Mouse (Mus musculus) left cerebral cortex, postnatal 36 days (tissue): ENCODE measurements at regions not wholly inside any gene's neighbourhood (a gene's known extent, or its start where the extent isn't known, plus 50 kb on each side); places are given as distances from the start of the nearest gene placed in this dataset.

Source experiments
- DNase-seq, 2 experiments: peaks; one replicate each; pipeline ENCODE4 v3.0.0; 2021 to 2022; ENCODE audit warnings: low spot score in 2 of 2, mixed read lengths in 1 of 2
- intact Hi-C: fragments of 180-260 bp; cut with DNase I; formaldehyde crosslinking; loops from one replicate; pipeline ENCODE4 v1.15.1; 2025

- intact Hi-C loops: no loop called here
- DNase-seq: no peak
Observed at GRCm38 (mm10) chr14:97170841-97171240, 651.9 kb upstream of the Klhl1 start.

DNA sequence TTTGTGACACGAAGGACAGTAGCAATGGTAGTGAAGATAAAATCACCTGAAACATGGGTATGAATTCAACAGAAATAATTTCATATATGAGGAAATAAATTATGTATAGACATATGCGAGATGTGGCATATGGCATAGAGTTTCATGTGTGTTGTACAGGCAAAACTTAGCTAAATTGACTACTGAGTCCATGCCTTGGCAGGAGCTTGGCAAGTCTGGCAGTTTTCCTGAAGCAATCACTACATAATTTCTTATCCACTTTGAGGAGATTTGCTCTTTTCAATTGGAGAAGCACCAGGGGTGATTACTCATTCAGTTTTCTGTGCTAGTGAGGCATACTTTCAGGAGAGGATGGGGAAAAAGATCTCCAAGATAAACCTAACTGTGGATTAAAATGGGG, 646.9 kb upstream of the Klhl1 start:
- intact Hi-C loops: no loop called here
- no peak for DNase-seq

GRCm38 (mm10) chr14:97148997-97149653, 630.2 kb upstream of the Klhl1 start:
- DNase-seq: no peak
- intact Hi-C loops: no loop called here

GRCm38 (mm10) chr14:97115918-97116635, 597.2 kb upstream of the Klhl1 start:
- intact Hi-C loops: no loop called here
- no peak for DNase-seq

GRCm38 (mm10) chr14:97101090-97101675, 582.3 kb upstream of the Klhl1 start:
- intact Hi-C loops: no loop called here
- no peak for DNase-seq

DNA sequence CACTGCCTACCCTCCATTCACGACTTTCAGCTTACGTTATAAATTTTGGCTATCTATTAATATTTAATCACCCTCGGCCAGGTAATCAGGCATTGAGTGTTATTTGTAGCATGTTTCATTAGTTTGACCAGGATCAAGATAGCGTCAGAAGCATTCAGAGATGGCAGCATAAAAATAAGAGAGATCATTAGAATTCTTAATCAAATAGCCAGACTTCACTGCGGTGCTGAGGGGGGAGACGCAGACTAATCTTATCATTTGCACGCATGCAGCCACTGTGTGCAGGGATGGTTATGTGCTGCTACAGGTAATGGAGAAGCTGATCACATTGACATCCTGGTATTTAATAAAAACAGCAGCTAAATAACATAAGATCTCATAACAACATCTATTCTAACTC, 574.5 kb upstream of the Klhl1 start:
- DNase-seq: no peak

GRCm38 (mm10) chr14:97088863-97089262, 570.0 kb upstream of the Klhl1 start:
- intact Hi-C loops: no loop called here
- no peak for DNase-seq

More for the DNA sequence above, 574.5 kb upstream of the Klhl1 start:
- intact Hi-C loops: no loop called here

DNA sequence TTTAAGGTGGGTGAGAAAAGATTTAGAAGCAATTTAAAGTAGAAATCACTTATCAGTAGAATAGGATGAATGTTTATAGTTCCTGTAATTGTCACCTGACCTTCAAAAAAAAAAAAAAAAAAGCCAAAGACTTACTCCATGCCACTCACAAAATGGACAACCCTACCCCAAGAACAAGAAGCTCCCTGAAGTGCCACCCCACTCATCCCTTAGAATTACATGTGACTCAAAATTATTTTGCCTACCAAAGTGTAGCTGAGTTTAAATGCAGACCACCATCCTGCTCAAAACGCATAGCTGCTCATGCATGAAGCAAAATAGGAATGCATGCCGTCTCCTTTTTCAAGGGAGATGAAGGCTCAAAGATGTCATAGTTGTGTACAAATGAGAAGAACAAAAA, 568.4 kb upstream of the Klhl1 start:
- no peak for DNase-seq
- intact Hi-C loops: no loop called here

GRCm38 (mm10) chr14:97086363-97087309, 567.7 kb upstream of the Klhl1 start:
- intact Hi-C loops: no loop called here
- no peak for DNase-seq

DNA sequence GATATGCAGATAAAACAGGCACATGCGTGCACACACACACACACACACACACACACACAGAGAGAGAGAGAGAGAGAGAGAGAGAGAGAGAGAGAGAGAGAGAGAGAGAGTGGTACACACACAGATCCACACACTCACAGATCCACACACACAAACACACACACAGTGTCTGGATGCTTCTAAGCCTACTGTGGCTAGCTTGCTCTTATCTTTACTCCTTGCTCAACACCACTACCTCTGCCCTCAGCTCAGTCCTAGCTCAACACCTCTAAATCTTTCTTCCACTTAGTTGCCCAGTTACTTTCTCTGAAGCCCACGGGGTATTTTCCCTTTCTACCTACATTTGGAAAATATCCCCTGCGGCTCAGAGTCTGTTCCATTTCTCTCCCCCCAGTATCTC, 555.9 kb upstream of the Klhl1 start:
- intact Hi-C loops: no loop called here
- no peak for DNase-seq

DNA sequence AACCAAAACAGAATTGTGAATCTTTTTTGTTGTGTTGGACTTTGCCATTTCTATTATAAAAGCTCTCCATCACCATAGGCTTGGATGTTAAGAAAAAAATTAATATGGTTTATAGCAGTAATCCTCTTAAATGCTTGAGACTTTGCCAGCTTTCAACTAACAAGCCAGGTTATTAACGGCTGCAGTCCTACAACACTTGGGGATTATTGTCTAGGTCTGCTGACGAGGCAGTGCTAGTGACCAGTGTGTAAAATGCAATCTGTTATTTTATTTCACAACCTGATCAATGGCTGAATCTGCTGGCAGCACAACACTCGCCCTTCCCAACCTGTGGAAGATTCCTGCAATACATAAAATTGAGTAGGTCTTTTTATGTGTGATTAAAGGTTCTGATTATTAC, 549.9 kb upstream of the Klhl1 start:
- intact Hi-C loops: no loop called here
- DNase-seq: no peak

- intact Hi-C loops: no loop called here
- no peak for DNase-seq
Observed at GRCm38 (mm10) chr14:97068313-97068712, 549.4 kb upstream of the Klhl1 start.

- no peak for DNase-seq
- intact Hi-C loops: no loop called here
Observed at GRCm38 (mm10) chr14:97045321-97045720, 526.4 kb upstream of the Klhl1 start.

GRCm38 (mm10) chr14:97039850-97040249, 520.9 kb upstream of the Klhl1 start:
- intact Hi-C loops: no loop called here
- DNase-seq: no peak

- intact Hi-C loops: no loop called here
- no peak for DNase-seq
Observed at GRCm38 (mm10) chr14:97028528-97028927, 509.6 kb upstream of the Klhl1 start.

GRCm38 (mm10) chr14:97006294-97006693, 487.4 kb upstream of the Klhl1 start:
- intact Hi-C loops: no loop called here
- DNase-seq: no peak

DNA sequence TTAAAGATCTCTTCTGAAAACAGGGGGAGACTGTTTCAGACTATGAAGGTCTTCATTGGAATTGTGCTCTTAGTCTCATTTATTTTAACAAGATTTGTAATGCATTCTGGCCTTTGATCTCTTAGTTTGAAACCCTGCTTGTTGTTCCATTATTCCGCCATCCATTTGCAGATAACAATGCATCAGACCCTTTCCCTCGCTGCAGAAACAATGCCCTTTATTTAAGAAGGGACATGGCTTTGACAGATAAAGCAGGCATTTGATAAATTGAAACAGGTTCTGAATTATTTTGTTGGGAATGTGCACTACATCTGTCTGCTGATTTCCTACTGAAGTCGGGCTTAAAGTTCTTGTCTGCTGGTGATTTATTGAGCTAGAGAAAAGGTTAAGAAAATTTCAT, 476.2 kb upstream of the Klhl1 start:
- DNase-seq: no peak
- intact Hi-C loops: no loop called here

GRCm38 (mm10) chr14:96990542-96991162, 471.8 kb upstream of the Klhl1 start:
- intact Hi-C loops: no loop called here

GRCm38 (mm10) chr14:96963074-96963447, 444.2 kb upstream of the Klhl1 start:
- no peak for DNase-seq
- intact Hi-C loops: no loop called here

More at GRCm38 (mm10) chr14:96990542-96991162, 471.8 kb upstream of the Klhl1 start:
- no peak for DNase-seq
